Mouse (Mus musculus): ENCODE data around the gene P2ry6. TPM values are rescaled to one million over a fixed set of nuclear protein-coding genes. Genes with fewer than 3 reads are reported as not detected.

The P2ry6 gene
- 0.04 TPM for polyA plus RNA-seq (2012; fragmentation: generic; extraction: Trizol)
- long read RNA-seq, experiment 1, result 0 reads
- long read RNA-seq, experiment 2, result 0 reads

DNA sequence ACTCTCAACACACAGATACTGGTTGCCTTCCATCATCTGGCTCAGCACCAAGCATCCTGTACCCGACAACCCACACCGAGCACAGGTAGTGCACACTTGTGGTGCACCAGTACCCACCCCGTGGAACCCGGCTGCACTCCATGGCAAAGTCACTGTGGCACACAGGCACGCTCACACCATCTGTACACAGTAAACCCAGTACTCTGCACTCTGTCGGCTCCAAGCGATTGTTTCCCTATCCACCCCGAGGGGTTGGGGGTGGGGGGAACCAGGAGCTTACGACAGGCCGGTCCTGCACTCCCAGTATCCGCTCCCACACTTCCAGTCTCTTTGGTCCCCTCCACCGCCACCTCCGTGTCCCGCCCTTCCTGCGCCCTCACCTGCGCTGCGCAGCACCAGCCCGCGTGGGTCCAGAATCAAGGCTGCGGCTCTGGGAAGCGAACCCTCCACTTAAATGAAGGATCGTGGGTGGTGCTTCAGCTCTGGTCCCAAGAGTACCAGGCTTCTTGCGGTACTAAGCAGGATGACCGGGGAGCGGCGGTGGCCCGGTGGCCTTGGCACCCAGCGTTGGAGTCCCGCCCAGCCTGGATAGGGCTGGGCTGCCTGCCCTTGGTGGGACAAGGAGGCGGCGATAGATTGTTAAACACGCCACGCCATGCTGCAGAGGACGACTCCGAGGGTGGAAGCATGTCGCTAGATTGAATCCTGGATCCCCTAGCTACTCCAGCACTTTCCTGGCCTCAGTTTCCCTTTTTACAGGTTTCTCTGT, at the start of gene P2ry6:
Gene P2ry6 (minus strand): TSS at position 515 of the 769 bp plus-strand sequence.
- H3K4me3 ChIP-seq (ENCODE audit: insufficient read depth, poor library complexity, severe bottlenecking), result no peak within 1 kb of the TSS
- no peaks in the 10 kb centered on the region for H3K27me3 ChIP-seq (ENCODE audit: control insufficient read depth, insufficient read depth, insufficient read length)
- no peaks in the 10 kb centered on the region for H3K79me3 ChIP-seq (ENCODE audit: low read depth)
- H3K79me2 ChIP-seq (ENCODE audit: control insufficient read depth, insufficient read depth), result no peaks in the 10 kb centered on the region
- TF ChIP-seq CTCF (IDR thresholded peaks at IDR 0.05; ENCODE audit: control insufficient read depth, insufficient read depth, insufficient read length) (no peak), MYOG (IDR thresholded peaks at IDR 0.05; ENCODE audit: control insufficient read depth, extremely low read depth, insufficient read length) (no peak), MAX (IDR thresholded peaks at IDR 0.05) (no peak), CEBPB (IDR thresholded peaks at IDR 0.05; ENCODE audit: low read depth) (no peak), FOSL1 (IDR thresholded peaks at IDR 0.05; ENCODE audit: insufficient read depth, low read length, poor library complexity, severe bottlenecking) (no peak), MYOD1 (IDR thresholded peaks at IDR 0.05; ENCODE audit: control insufficient read depth, insufficient read length, low read depth) (no peak), USF1 (IDR thresholded peaks at IDR 0.05; ENCODE audit: low read depth) (no peak)
- H3K36me3 ChIP-seq (ENCODE audit: control insufficient read depth, insufficient read depth), result no peaks in the 10 kb centered on the region
- H3ac ChIP-seq (ENCODE audit: control insufficient read depth, insufficient read length, low read depth), result no peak within 1 kb of the TSS

DNA sequence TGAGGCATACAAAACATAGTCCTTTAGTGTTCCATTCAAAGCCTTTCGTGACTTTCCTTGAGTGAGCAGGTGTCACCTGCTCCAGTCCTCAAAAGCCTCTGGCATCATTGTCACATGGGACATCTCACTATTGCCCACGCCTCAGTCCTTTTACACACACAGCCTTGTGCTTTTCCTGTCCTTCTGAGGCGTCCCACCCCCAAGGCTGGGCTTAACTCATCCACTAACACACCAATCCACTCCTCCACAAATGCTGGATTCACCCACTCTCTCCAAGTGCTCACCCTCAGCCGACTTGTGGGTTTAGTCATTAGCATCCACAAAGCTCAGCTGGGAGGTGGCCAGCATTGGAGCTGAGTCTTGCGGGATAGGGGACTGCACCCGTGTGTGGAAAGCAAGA, 43.0 kb upstream of the P2ry6 start:
- no peaks in the 10 kb centered on the region for H3K36me3 ChIP-seq (ENCODE audit: control insufficient read depth, insufficient read depth)
- TF ChIP-seq MYOD1 (IDR thresholded peaks at IDR 0.05; ENCODE audit: control insufficient read depth, insufficient read length, low read depth) (no peak), CEBPB (IDR thresholded peaks at IDR 0.05; ENCODE audit: low read depth) (no peak), USF1 (IDR thresholded peaks at IDR 0.05; ENCODE audit: low read depth) (no peak), CTCF (IDR thresholded peaks at IDR 0.05; ENCODE audit: control insufficient read depth, insufficient read depth, insufficient read length) (no peak), FOSL1 (IDR thresholded peaks at IDR 0.05; ENCODE audit: insufficient read depth, low read length, poor library complexity, severe bottlenecking) (no peak), MAX (IDR thresholded peaks at IDR 0.05) (no peak), MYOG (IDR thresholded peaks at IDR 0.05; ENCODE audit: control insufficient read depth, extremely low read depth, insufficient read length) (no peak)

DNA sequence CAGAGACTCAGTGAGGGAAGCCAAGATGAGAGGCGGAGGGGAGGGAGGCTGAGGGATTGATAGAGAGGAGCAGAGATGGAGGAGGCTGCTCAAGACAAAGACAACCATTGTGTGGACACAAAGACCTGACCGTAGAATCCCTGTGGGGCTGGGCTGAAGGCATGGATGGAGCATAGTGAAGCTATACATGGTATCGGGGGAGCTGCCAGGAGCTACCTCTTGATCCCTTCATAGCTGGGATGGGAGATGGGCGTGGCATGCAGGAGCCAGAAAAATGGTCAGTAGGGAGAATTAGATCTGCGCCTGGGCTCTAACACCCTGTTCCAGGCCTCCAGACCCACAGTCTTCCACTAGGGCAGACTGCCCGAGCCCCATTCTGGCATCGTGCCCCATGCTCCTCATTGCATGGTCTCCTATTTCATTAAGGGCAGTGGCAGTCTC, 42.6 kb upstream of the P2ry6 start:
- Histone ChIP-seq H3K36me3 (ENCODE audit: control insufficient read depth, insufficient read depth) (no peaks in the 10 kb centered on the region), H3K79me3 (ENCODE audit: low read depth) (no peaks in the 10 kb centered on the region), H3ac (ENCODE audit: control insufficient read depth, insufficient read length, low read depth) (no peak overlapping the region), H3K4me3 (ENCODE audit: insufficient read depth, poor library complexity, severe bottlenecking) (no peak overlapping the region), H3K27me3 (ENCODE audit: control insufficient read depth, insufficient read depth, insufficient read length) (no peaks in the 10 kb centered on the region), H3K79me2 (ENCODE audit: control insufficient read depth, insufficient read depth) (no peaks in the 10 kb centered on the region)
- TF ChIP-seq CEBPB (IDR thresholded peaks at IDR 0.05; ENCODE audit: low read depth) (no peak), CTCF (IDR thresholded peaks at IDR 0.05; ENCODE audit: control insufficient read depth, insufficient read depth, insufficient read length) (no peak)

More for the DNA sequence above, 43.0 kb upstream of the P2ry6 start:
- no peak overlapping the region for H3ac ChIP-seq (ENCODE audit: control insufficient read depth, insufficient read length, low read depth)
- no peaks in the 10 kb centered on the region for H3K27me3 ChIP-seq (ENCODE audit: control insufficient read depth, insufficient read depth, insufficient read length)
- no peaks in the 10 kb centered on the region for H3K79me3 ChIP-seq (ENCODE audit: low read depth)
- H3K79me2 ChIP-seq (ENCODE audit: control insufficient read depth, insufficient read depth), result no peaks in the 10 kb centered on the region
- no peak overlapping the region for H3K4me3 ChIP-seq (ENCODE audit: insufficient read depth, poor library complexity, severe bottlenecking)

- Histone ChIP-seq H3ac (ENCODE audit: control insufficient read depth, insufficient read length, low read depth) (no peak overlapping the region), H3K79me2 (ENCODE audit: control insufficient read depth, insufficient read depth) (no peaks in the 10 kb centered on the region), H3K79me3 (ENCODE audit: low read depth) (no peaks in the 10 kb centered on the region), H3K27me3 (ENCODE audit: control insufficient read depth, insufficient read depth, insufficient read length) (no peaks in the 10 kb centered on the region), H3K36me3 (ENCODE audit: control insufficient read depth, insufficient read depth) (no peaks in the 10 kb centered on the region), H3K4me3 (ENCODE audit: insufficient read depth, poor library complexity, severe bottlenecking) (no peak overlapping the region)
- TF ChIP-seq CEBPB (IDR thresholded peaks at IDR 0.05; ENCODE audit: low read depth) (no peak), MYOG (IDR thresholded peaks at IDR 0.05; ENCODE audit: control insufficient read depth, extremely low read depth, insufficient read length) (no peak), CTCF (IDR thresholded peaks at IDR 0.05; ENCODE audit: control insufficient read depth, insufficient read depth, insufficient read length) (no peak), MAX (IDR thresholded peaks at IDR 0.05) (no peak), FOSL1 (IDR thresholded peaks at IDR 0.05; ENCODE audit: insufficient read depth, low read length, poor library complexity, severe bottlenecking) (no peak), USF1 (IDR thresholded peaks at IDR 0.05; ENCODE audit: low read depth) (no peak), MYOD1 (IDR thresholded peaks at IDR 0.05; ENCODE audit: control insufficient read depth, insufficient read length, low read depth) (no peak)
Observed at GRCm38 (mm10) chr7:101014985-101015384, 40.5 kb upstream of the P2ry6 start.

GRCm38 (mm10) chr7:101014041-101014440, 39.6 kb upstream of the P2ry6 start:
- no peaks in the 10 kb centered on the region for H3K36me3 ChIP-seq (ENCODE audit: control insufficient read depth, insufficient read depth)
- no peaks in the 10 kb centered on the region for H3K27me3 ChIP-seq (ENCODE audit: control insufficient read depth, insufficient read depth, insufficient read length)
- TF ChIP-seq CEBPB (IDR thresholded peaks at IDR 0.05; ENCODE audit: low read depth) (no peak), CTCF (IDR thresholded peaks at IDR 0.05; ENCODE audit: control insufficient read depth, insufficient read depth, insufficient read length) (no peak), USF1 (IDR thresholded peaks at IDR 0.05; ENCODE audit: low read depth) (no peak), MYOD1 (IDR thresholded peaks at IDR 0.05; ENCODE audit: control insufficient read depth, insufficient read length, low read depth) (no peak), FOSL1 (IDR thresholded peaks at IDR 0.05; ENCODE audit: insufficient read depth, low read length, poor library complexity, severe bottlenecking) (no peak), MAX (IDR thresholded peaks at IDR 0.05) (no peak), MYOG (IDR thresholded peaks at IDR 0.05; ENCODE audit: control insufficient read depth, extremely low read depth, insufficient read length) (no peak)

More at GRCm38 (mm10) chr7:101014041-101014440, 39.6 kb upstream of the P2ry6 start:
- Histone ChIP-seq H3K4me3 (ENCODE audit: insufficient read depth, poor library complexity, severe bottlenecking) (no peak overlapping the region), H3K79me2 (ENCODE audit: control insufficient read depth, insufficient read depth) (no peaks in the 10 kb centered on the region), H3ac (ENCODE audit: control insufficient read depth, insufficient read length, low read depth) (no peak overlapping the region), H3K79me3 (ENCODE audit: low read depth) (no peaks in the 10 kb centered on the region)
